Mouse (Mus musculus) E14TG2a.4 (cell line): ENCODE results near the gene Gpr153.

ENCODE experiments used
- H3K27me3 ChIP-seq: 2 replicates; pipeline ENCODE4 v1.6.1; 2014; ENCODE audit warnings: low read length, control low read depth; ENCODE audit not compliant: insufficient read depth
- H3K36me3 ChIP-seq: 2 replicates; pipeline ENCODE4 v1.6.1; 2014; ENCODE audit warnings: low read length, control low read depth; ENCODE audit not compliant: insufficient read depth
- H3K4me1 ChIP-seq: replicated peaks from 2 replicates; pipeline ENCODE4 v1.6.1; 2014; ENCODE audit warnings: low read depth, low read length, control low read depth
- H3K4me3 ChIP-seq: replicated peaks from 2 replicates; pipeline ENCODE4 v1.5.1; 2014; ENCODE audit warnings: mild to moderate bottlenecking, low read length
- H3K9me3 ChIP-seq: 2 replicates; pipeline ENCODE4 v1.6.1; 2014; ENCODE audit warnings: low read length, control low read depth
- CTCF ChIP-seq: conservative IDR thresholded peaks from 2 replicates; pipeline ENCODE4 v1.5.1; 2014; ENCODE audit warnings: low read length
- NANOG ChIP-seq: IDR thresholded peaks from 2 replicates; pipeline ENCODE4 v1.6.1; 2014; ENCODE audit warnings: borderline replicate concordance, low read length, mixed read lengths
- POU5F1 ChIP-seq: IDR thresholded peaks from 2 replicates; pipeline ENCODE4 v1.6.1; 2014; ENCODE audit warnings: low read length, borderline replicate concordance

Gpr153 gene

DNA sequence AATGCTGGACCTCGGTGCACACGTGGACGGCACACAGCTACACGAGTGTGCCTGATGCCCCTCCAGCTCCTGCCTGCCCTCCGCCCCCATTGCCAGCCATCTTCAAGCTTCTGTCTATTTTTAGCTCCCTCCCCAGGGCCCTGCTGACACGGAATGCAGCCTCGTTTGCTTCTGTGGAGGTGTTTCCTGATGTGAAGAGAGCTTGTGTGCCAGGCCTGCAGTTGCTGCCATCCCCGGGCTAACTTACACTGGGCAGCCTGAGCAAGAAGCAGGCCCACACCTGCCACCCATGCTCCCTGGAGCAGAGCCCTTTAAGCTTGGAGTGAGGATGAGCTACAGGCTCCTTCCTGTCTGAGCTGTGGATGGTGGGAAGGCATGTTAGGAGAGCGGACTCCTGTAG lies 11.8 kb upstream of the Gpr153 start:
- no peaks in the 10 kb centered on the region for H3K9me3 ChIP-seq
- H3K4me3 ChIP-seq, result peak overlapping the region; percentile 62
- no peaks in the 10 kb centered on the region for H3K27me3 ChIP-seq
- peaks cover 36% of the 10 kb centered on the region for H3K36me3 ChIP-seq
- TF ChIP-seq CTCF (no peak), NANOG (no peak), POU5F1 (no peak)
- peaks cover 69% of the 10 kb centered on the region for H3K4me1 ChIP-seq

DNA sequence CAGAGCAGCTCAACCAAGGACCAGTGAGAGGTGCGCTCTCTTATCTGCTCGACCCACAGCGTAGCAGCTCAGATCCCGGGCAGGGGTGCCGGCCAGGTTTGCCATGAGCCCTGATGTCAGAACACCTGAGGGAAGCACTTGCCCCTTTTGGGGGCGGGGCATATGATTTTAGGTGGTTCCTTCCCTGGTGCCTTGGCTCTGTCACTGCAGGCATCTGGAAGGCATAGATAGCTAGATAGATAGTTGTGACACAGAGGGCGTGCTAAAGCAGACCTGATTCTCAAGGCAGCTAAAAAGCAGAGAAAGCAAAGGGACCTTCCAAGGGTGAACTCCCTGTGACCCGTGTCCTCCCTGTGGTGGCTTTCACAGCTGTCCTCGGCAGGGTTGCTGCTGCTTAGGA lies 10.9 kb upstream of the Gpr153 start:
- H3K4me1 ChIP-seq, result peaks cover 69% of the 10 kb centered on the region
- TF ChIP-seq CTCF (no peak), POU5F1 (no peak), NANOG (no peak)
- peaks cover 44% of the 10 kb centered on the region for H3K36me3 ChIP-seq

DNA sequence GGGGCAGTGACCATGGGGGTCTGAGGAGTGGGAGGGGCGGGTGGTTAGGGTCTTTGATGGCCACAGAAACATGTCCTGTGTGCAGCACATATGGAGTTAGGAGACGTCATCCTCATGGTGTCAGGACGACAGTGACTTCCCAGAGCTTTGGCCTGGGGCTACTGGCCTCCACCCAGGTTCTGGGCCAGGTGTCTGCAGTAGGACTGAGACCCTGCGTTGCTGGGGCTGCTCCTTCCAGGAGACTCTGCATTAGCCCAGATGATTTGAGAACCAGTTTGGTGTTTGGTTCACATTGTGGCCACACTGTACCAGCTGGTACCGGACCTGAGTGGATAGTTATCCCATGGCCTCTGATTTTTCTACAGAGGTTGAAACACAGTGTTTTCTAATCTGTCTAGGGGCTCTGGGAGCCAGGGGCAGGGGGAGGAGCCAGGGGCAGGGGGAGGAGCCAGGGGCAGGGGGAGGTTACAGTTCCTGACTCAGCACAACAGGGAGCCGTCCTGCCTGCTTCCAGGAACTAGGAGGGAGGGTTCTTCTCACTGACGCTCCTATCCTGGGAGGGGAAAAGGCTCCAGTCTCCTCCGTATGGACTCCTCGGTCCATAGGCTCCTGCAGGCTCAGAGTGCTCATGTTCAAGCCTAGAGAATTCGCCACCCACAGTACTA lies 10.4 kb upstream of the Gpr153 start:
- H3K4me3 ChIP-seq, result peak overlapping the region; percentile 62
- no peak for TF ChIP-seq POU5F1
- no peak for TF ChIP-seq NANOG
- no peak for TF ChIP-seq CTCF
- H3K4me1 ChIP-seq, result peaks cover 64% of the 10 kb centered on the region
- no peaks in the 10 kb centered on the region for H3K9me3 ChIP-seq
- H3K27me3 ChIP-seq, result no peaks in the 10 kb centered on the region
- peaks cover 43% of the 10 kb centered on the region for H3K36me3 ChIP-seq

More for the DNA sequence above, 10.9 kb upstream of the Gpr153 start:
- H3K9me3 ChIP-seq, result no peaks in the 10 kb centered on the region
- peak overlapping the region; percentile 62 for H3K4me3 ChIP-seq
- no peaks in the 10 kb centered on the region for H3K27me3 ChIP-seq

DNA sequence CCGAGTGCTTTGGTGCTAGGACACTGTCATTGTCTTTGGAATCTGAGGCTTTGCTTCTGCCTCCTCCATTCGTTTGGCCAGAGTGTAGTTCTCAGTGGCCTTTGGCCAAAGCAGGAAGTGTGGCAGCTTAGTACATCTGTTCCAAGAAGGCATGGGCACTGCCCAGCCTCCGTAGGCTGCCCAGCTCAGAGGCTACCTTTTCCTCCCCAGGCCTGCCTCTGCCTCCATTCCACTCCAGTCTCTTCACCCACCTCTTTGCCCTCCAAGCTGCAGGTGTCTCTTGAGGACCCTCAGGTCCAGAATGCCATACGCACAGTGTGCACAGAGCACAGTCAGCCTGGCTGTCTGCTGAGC lies 9.9 kb upstream of the Gpr153 start:
- TF ChIP-seq NANOG (no peak), POU5F1 (no peak), CTCF (no peak)
- peaks cover 39% of the 10 kb centered on the region for H3K36me3 ChIP-seq
- no peaks in the 10 kb centered on the region for H3K27me3 ChIP-seq
- peaks cover 63% of the 10 kb centered on the region for H3K4me1 ChIP-seq
- peak overlapping the region; percentile 55 for H3K4me3 ChIP-seq
- no peaks in the 10 kb centered on the region for H3K9me3 ChIP-seq

DNA sequence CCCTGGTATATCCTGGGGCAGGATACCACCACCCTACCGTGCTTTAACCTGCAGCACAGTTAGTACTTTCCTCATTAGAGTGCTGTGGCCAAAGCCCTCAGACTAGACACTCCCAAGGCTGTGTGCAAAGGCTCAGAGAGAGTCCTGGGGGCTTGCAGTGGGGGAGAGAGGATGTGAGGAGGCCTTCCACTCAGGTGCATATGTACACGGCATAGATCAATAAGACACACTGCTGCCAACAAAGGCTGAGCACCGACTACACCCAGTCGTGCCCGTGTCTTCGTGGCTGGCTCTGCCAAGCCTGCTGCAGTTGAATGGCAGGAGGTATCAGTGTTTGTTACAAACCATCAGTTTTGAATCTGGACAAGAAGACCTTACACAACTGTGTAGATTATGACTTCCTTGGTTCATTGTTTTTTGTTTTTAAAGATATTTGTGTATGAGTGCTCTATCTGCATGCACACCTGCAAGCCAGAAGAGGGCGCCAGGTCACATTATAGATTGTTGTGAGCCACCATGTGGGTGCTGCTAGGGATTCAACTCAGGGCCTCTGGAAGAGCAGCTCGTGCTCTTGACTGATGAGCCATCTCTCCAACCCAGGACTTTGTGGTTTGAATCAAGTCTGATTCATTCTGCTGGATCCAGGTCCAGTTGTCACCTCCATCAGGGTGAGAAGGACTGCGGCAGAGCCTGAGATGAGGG lies 9.0 kb upstream of the Gpr153 start:
- Histone ChIP-seq H3K36me3 (peaks cover 33% of the 10 kb centered on the region), H3K27me3 (no peaks in the 10 kb centered on the region), H3K9me3 (no peaks in the 10 kb centered on the region), H3K4me1 (peaks cover 70% of the 10 kb centered on the region), H3K4me3 (peak overlapping the region; percentile 55; the same call in 1 of the 2 replicates)
- TF ChIP-seq POU5F1 (no peak), NANOG (no peak), CTCF (peak; percentile 65)

DNA sequence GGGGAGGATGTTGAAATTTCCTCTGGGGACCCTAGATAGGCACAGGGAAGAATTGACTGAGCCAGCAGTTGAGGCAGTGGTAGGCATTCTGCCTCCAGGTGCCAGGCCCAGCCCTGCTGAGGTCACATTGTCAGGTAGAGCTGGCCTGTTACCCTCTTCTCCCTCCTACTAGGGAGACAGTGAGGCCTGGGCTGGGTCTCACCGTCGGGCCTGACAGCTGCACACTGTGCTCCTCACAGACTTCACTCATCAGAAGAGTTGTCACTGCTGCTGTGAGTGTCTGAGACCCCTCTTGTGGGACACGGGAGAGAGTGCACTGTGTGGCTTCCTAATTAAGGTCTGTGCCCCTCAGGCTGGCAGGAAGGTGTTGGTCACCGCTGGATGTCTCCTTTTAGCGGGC lies 8.2 kb upstream of the Gpr153 start:
- TF ChIP-seq POU5F1 (no peak), CTCF (no peak), NANOG (no peak)

DNA sequence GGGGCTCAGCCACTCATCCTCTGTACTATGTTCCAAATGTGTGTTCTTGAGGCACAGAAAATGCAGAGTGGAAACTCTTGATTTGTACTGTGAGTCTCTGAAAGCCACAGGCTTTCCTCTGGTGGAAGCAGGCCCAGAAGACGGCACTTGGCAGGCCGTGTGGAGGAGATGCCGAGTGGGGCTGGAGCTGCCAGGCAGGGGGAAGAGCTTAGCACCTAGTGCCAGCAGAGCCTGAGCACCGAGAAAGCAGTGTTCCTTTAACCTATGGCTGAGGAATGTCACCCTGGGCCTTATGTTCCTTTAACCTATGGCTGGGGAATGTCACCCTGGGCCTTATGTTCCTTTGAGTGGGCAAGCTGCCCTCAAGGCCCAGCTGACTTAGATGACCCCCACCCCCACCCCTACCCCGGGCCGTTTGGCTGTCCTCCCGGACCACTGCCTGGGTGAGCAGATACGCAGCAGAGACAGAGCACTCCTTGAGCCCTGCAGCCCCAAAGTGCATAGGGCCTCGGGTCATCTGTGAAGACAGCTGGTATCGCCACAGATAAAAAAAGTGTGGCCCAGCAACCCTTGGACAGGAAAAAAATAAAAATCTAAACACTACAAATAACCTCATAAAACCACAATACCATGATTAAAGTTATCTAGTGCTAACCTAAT lies 7.7 kb upstream of the Gpr153 start:
- H3K9me3 ChIP-seq, result no peaks in the 10 kb centered on the region
- TF ChIP-seq CTCF (no peak), POU5F1 (no peak), NANOG (no peak)
- peaks cover 28% of the 10 kb centered on the region for H3K36me3 ChIP-seq
- H3K27me3 ChIP-seq, result no peaks in the 10 kb centered on the region
- H3K4me3 ChIP-seq, result no peak overlapping the region
- H3K4me1 ChIP-seq, result peaks cover 69% of the 10 kb centered on the region

More for the DNA sequence above, 8.2 kb upstream of the Gpr153 start:
- Histone ChIP-seq H3K4me3 (peak overlapping the region; percentile 5; the same call in 1 of the 2 replicates), H3K36me3 (peaks cover 27% of the 10 kb centered on the region), H3K9me3 (no peaks in the 10 kb centered on the region), H3K4me1 (peaks cover 74% of the 10 kb centered on the region), H3K27me3 (no peaks in the 10 kb centered on the region)

DNA sequence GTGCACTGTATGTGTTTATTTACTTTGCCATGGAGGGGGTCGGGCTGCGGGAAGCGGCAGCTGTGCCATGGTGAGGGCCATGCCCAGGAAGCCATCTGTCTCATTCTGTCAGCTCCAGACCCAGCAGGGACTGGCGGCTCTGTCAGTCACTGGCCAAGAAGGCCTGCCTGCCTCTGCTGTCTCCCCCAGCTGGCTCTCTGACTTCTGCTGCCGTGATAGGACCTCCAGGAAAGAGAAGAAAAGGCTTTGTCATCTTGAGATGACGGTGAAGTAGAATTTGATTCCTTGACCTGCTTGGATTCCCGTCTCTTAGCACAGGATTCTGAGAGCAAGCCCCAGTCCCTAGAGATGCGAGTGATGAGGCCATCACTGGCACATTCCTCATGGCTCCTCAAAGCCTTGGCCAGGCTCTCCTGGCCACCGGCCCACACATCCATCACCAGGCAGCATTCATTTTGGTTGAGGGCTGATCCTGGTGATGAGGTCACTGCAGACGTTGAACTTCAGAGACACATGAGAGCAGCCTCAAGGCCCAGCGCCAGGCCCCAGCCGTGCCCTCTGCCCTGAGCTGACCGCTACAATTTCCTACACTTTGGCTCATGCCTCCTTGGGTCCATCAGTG lies 6.2 kb upstream of the Gpr153 start:
- Histone ChIP-seq H3K27me3 (no peaks in the 10 kb centered on the region), H3K4me1 (peaks cover 69% of the 10 kb centered on the region), H3K4me3 (no peak overlapping the region), H3K9me3 (no peaks in the 10 kb centered on the region), H3K36me3 (peaks cover 40% of the 10 kb centered on the region)
- TF ChIP-seq CTCF (no peak), POU5F1 (no peak), NANOG (no peak)
